Mouse (Mus musculus): ENCODE results near the gene Mrln. TPM values are rescaled to one million over a fixed set of nuclear protein-coding genes. Genes with fewer than 3 reads are reported as not detected.
"Not testable (repeated sequence)": the region's sequence is repeated elsewhere in the genome, so short reads cannot be mapped to it uniquely, and the experiment has no call there.

Gene Mrln
- polyA plus RNA-seq, 1 experiment, result 0.82 TPM

DNA sequence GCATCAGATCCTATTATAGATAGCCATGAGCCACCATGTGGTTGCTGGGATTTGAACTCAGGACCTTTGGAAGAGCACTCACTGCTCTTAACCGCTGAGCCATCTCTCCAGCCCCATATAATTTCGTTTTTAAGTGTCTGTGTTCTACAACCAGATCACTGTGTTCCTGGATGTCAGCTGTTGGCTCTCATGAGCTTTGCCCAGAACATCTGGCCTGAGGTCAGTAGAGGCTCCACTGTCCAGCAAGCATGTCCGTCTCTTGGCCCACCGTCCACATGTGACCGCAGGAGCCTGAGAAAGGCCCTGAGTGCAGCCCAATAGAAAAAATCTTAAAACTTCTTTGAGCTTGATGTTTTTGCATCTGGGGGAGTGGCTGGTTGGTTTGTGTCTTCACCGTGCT lies 7.8 kb upstream of the Mrln start:
- no peak for DNase-seq (ENCODE audit: low read depth)
- TF ChIP-seq CTCF (IDR thresholded peaks at IDR 0.05; ENCODE audit: borderline replicate concordance, extremely low read depth, insufficient read depth, insufficient read length) (no peak), POLR2A (IDR thresholded peaks at IDR 0.05; ENCODE audit: borderline replicate concordance, extremely low read depth, insufficient read depth, insufficient read length, poor library complexity, severe bottlenecking) (no peak)

- TF ChIP-seq CTCF (IDR thresholded peaks at IDR 0.05; ENCODE audit: borderline replicate concordance, extremely low read depth, insufficient read depth, insufficient read length) (no peak), POLR2A (IDR thresholded peaks at IDR 0.05; ENCODE audit: borderline replicate concordance, extremely low read depth, insufficient read depth, insufficient read length, poor library complexity, severe bottlenecking) (no peak)
- DNase-seq (ENCODE audit: low read depth), result no peak
These were observed 6.9 kb upstream of the Mrln start for GRCm38 (mm10) chr10:70197601-70198000.

GRCm38 (mm10) chr10:70198012-70198411 lies 6.5 kb upstream of the Mrln start:
- TF ChIP-seq CTCF (IDR thresholded peaks at IDR 0.05; ENCODE audit: borderline replicate concordance, extremely low read depth, insufficient read depth, insufficient read length), result no peak
- TF ChIP-seq POLR2A (IDR thresholded peaks at IDR 0.05; ENCODE audit: borderline replicate concordance, extremely low read depth, insufficient read depth, insufficient read length, poor library complexity, severe bottlenecking), result no peak
- DNase-seq (ENCODE audit: low read depth), result no peak

DNA sequence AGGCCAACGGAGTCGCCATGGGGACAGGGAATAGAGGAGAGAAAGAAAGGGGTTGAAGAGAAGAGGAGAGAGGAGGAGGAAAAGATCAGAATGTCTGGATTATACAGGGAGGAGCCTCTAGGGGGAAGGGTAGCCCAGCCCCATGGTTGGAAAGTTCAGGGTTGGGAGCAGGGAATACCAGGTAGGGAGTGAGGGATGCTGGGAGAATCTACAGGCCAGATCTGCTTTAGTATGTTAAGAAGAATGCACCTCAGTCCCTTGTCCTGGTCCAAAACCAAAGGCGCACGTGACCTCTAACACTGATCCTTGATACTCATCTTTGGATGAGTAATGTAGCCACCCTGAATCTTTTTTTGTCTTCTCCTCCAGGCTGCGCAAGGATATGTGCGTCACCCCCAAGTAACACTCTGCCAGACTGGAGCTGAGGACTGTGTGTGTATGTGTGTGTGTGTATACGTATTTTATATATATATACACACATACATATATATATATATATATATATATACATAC lies 5.5 kb upstream of the Mrln start:
- DNase-seq (ENCODE audit: low read depth), result no peak
- TF ChIP-seq CTCF (IDR thresholded peaks at IDR 0.05; ENCODE audit: borderline replicate concordance, extremely low read depth, insufficient read depth, insufficient read length) (no peak), POLR2A (IDR thresholded peaks at IDR 0.05; ENCODE audit: borderline replicate concordance, extremely low read depth, insufficient read depth, insufficient read length, poor library complexity, severe bottlenecking) (no peak)

GRCm38 (mm10) chr10:70199466-70200210 lies 4.8 kb upstream of the Mrln start:
- no peak for DNase-seq (ENCODE audit: low read depth)
- no peak for TF ChIP-seq POLR2A (IDR thresholded peaks at IDR 0.05; ENCODE audit: borderline replicate concordance, extremely low read depth, insufficient read depth, insufficient read length, poor library complexity, severe bottlenecking)

DNA sequence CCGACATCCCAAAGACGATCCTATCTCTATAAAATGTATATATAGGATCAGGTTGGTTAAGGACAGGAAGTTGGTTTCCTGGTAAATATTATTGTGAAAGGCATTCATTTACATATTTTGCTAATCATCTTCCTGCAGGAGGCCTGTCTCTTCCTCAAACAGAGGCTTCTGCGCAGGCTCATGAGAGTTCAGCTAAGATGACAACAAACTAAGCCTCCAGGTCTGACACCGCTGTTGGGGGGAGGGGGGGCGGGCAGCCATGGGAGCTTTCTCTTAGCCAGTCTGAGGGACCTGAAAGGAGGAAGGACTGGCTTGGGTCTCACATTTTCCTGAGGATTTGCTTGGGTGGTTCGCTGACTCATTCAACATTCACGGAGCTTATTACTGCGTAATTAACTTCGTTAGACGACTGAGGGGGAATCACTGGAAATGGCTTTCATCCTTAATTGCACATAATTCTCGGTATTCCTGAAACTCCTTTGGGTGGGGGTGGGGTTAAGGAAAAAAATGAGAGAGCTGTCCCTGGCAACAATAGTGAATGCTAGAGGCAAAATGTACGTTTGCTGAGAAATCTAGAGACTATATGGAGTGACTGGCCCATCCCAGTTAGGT lies 3.5 kb upstream of the Mrln start:
- peak; percentile 67 for DNase-seq (ENCODE audit: low read depth)
- TF ChIP-seq CTCF (IDR thresholded peaks at IDR 0.05; ENCODE audit: borderline replicate concordance, extremely low read depth, insufficient read depth, insufficient read length), result no peak
- TF ChIP-seq POLR2A (IDR thresholded peaks at IDR 0.05; ENCODE audit: borderline replicate concordance, extremely low read depth, insufficient read depth, insufficient read length, poor library complexity, severe bottlenecking), result no peak

- DNase-seq (ENCODE audit: low read depth), result no peak
- TF ChIP-seq POLR2A (IDR thresholded peaks at IDR 0.05; ENCODE audit: borderline replicate concordance, extremely low read depth, insufficient read depth, insufficient read length, poor library complexity, severe bottlenecking) (no peak), CTCF (IDR thresholded peaks at IDR 0.05; ENCODE audit: borderline replicate concordance, extremely low read depth, insufficient read depth, insufficient read length) (no peak)
These were observed 6.8 kb downstream of the Mrln start for GRCm38 (mm10) chr10:70211281-70211680.

- DNase-seq (ENCODE audit: low read depth), result no peak
- no peak for TF ChIP-seq POLR2A (IDR thresholded peaks at IDR 0.05; ENCODE audit: borderline replicate concordance, extremely low read depth, insufficient read depth, insufficient read length, poor library complexity, severe bottlenecking)
- no peak for TF ChIP-seq CTCF (IDR thresholded peaks at IDR 0.05; ENCODE audit: borderline replicate concordance, extremely low read depth, insufficient read depth, insufficient read length)
These were observed 16.5 kb downstream of the Mrln start for GRCm38 (mm10) chr10:70220971-70221370.

GRCm38 (mm10) chr10:70222231-70222630 lies 17.8 kb downstream of the Mrln start:
- not testable (repeated sequence) for DNase-seq (ENCODE audit: low read depth)

GRCm38 (mm10) chr10:70224571-70224970 lies 20.1 kb downstream of the Mrln start:
- TF ChIP-seq POLR2A (IDR thresholded peaks at IDR 0.05; ENCODE audit: borderline replicate concordance, extremely low read depth, insufficient read depth, insufficient read length, poor library complexity, severe bottlenecking) (no peak), CTCF (IDR thresholded peaks at IDR 0.05; ENCODE audit: borderline replicate concordance, extremely low read depth, insufficient read depth, insufficient read length) (no peak)
- no peak for DNase-seq (ENCODE audit: low read depth)

DNA sequence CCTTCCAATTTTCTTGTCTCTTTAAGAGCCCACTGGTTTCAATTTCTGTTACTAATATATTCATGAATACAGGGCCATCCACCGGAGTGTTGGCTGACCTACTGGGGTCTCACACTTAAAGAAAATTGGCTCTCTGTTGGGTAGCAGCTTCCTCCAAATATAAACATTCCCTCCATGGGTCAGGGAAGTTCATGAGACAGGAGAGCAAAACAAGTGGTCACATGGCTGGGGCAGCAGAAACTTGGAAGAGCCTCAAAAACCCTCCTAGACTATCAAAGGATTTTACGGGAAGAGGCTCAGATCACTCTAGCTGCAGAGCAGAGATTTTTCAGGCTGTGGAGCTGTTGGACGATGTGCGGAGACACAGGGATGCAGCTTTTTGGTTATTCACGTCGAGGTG lies 21.3 kb downstream of the Mrln start:
- TF ChIP-seq POLR2A (IDR thresholded peaks at IDR 0.05; ENCODE audit: borderline replicate concordance, extremely low read depth, insufficient read depth, insufficient read length, poor library complexity, severe bottlenecking), result no peak
- TF ChIP-seq CTCF (IDR thresholded peaks at IDR 0.05; ENCODE audit: borderline replicate concordance, extremely low read depth, insufficient read depth, insufficient read length), result no peak
- peak; percentile 38 for DNase-seq (ENCODE audit: low read depth)

- TF ChIP-seq POLR2A (IDR thresholded peaks at IDR 0.05; ENCODE audit: borderline replicate concordance, extremely low read depth, insufficient read depth, insufficient read length, poor library complexity, severe bottlenecking) (no peak), CTCF (IDR thresholded peaks at IDR 0.05; ENCODE audit: borderline replicate concordance, extremely low read depth, insufficient read depth, insufficient read length) (no peak)
- no peak for DNase-seq (ENCODE audit: low read depth)
These were observed 22.1 kb downstream of the Mrln start for GRCm38 (mm10) chr10:70226608-70227007.
